Mouse (Mus musculus): ENCODE measurements around the gene Slc22a4. TPM values are rescaled to one million over a fixed set of nuclear protein-coding genes. Genes with fewer than 3 reads are reported as not detected.

The Slc22a4 gene
- total RNA-seq, 2 experiments from 2014 or later: 4.6 to 5.8 TPM

Other genes starting within 250 kb of the Slc22a4 start
- 1 to 10 TPM; 2.5 to 2.6 TPM for gene Gm12216, start 168.8 kb downstream of the Slc22a4 start, total RNA-seq (2021)
- 10 to 100 TPM; 18.8 to 22.7 TPM for gene Slc22a5, start 136.4 kb downstream of the Slc22a4 start, total RNA-seq (2021)
- gene Slc22a21, start 47.8 kb downstream of the Slc22a4 start, total RNA-seq (2021): 1 to 10 TPM; 1.0 to 1.7 TPM
- 10 to 100 TPM; 30.2 to 31.9 TPM for gene Pdlim4, start 40.9 kb upstream of the Slc22a4 start, total RNA-seq (2021)
- 10 to 100 TPM; 55.4 to 77.7 TPM for gene P4ha2, start 72.0 kb upstream of the Slc22a4 start, total RNA-seq (2021)
- not detected for gene Csf2, start 221.6 kb upstream of the Slc22a4 start, total RNA-seq (2021)
- gene Il3, start 239.2 kb upstream of the Slc22a4 start, total RNA-seq (2021): not detected